Mouse (Mus musculus): ENCODE measurements at regions not wholly inside any gene's neighbourhood (a gene's known extent, or its start where the extent isn't known, plus 50 kb on each side); places are given as distances from the start of the nearest gene placed in this dataset.
A peak's percentile ranks its signal among the peaks of the same experiment; 100 is the strongest.

GRCm38 (mm10) chr12:69428108-69428507 is 55.9 kb upstream of the Gm9887 start:
- Histone ChIP-seq H3K27me3 (ENCODE audit: control insufficient read depth, insufficient read depth, low read length) (no peaks in the 10 kb centered on the region), H3K9ac (no peak overlapping the region), H3K4me3 (replicated peaks; ENCODE audit: low read length) (no peak overlapping the region), H3K9me3 (ENCODE audit: control insufficient read depth, low read length) (no peaks in the 10 kb centered on the region; the same call in 1 of the 2 replicates), H3K27ac (no peak overlapping the region), H3K36me3 (replicated peaks; ENCODE audit: control insufficient read depth, insufficient read depth) (no peaks in the 10 kb centered on the region), H3K4me2 (replicated peaks) (no peak overlapping the region), H3K4me1 (replicated peaks; ENCODE audit: control insufficient read depth, insufficient read depth, low read length) (no peaks in the 10 kb centered on the region)
- no peak for DNase-seq (ENCODE audit: low spot score)
- WGBS: 33% methylated on average over 6 of the region's 6 CpGs
- no peak for ATAC-seq (ENCODE audit: low FRiP score)

DNA sequence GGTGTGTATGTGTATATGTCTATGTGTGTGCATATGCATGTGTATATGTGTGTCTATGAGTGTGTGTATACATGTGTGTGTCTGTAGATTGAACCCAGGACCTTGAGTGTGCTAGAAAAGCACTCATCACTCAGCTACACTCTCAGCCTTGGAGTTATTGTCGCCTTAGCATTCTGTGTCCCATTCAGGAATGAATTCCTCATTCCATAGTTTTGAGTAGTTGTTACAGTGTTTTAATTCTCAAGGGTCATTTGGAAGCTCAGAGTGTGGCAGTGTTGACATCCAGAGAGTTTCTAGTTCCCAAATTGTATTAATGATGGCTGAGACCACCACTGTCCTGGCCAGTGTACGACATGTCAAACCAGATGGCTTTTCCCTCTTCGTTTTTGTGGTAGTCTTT is 53.4 kb upstream of the Gm9887 start:
- H3K27ac ChIP-seq: no peak overlapping the region
- H3K4me2 ChIP-seq (replicated peaks): no peak overlapping the region
- H3K4me3 ChIP-seq (replicated peaks; ENCODE audit: low read length): no peak overlapping the region
- WGBS: 90% methylated on average over 3 of the region's 3 CpGs
- DNase-seq (ENCODE audit: low spot score) (no peak), ATAC-seq (ENCODE audit: low FRiP score) (no peak)
- no peaks in the 10 kb centered on the region for H3K4me1 ChIP-seq (replicated peaks; ENCODE audit: control insufficient read depth, insufficient read depth, low read length)
- H3K9ac ChIP-seq: no peak overlapping the region
- H3K36me3 ChIP-seq (replicated peaks; ENCODE audit: control insufficient read depth, insufficient read depth): no peaks in the 10 kb centered on the region
- 0 out of 2 replicates have a peak, but pooled peaks cover 4% of the 10 kb centered on the region for H3K9me3 ChIP-seq (ENCODE audit: control insufficient read depth, low read length)
- no peaks in the 10 kb centered on the region for H3K27me3 ChIP-seq (ENCODE audit: control insufficient read depth, insufficient read depth, low read length)

DNA sequence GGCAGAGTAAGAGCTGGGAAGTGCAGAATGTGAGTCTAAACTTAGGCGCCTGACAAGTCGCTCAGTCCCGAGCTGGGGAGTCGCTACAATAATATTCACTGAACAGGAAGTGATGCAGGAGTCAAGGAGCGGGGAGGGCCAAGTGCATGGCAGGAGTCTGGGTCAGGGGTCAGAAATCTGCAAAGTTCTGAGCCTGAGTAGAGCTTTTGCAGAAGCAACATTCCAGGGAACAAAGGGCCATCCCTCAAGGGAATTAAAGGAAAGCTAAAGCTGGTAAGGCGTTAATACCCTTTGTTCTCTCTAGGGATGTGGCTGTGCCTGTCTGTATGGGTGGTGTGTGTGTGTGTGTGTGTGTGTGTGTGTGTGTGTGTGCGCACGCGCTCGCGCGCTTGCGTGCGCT is 52.7 kb upstream of the Gm9887 start:
- ATAC-seq (ENCODE audit: low FRiP score) (no peak), DNase-seq (ENCODE audit: low spot score) (no peak)
- 0 out of 2 replicates have a peak, but pooled peaks cover 4% of the 10 kb centered on the region for H3K9me3 ChIP-seq (ENCODE audit: control insufficient read depth, low read length)
- H3K4me3 ChIP-seq (replicated peaks; ENCODE audit: low read length): no peak overlapping the region
- 0 out of 2 replicates have a peak overlapping the region, but pooled peaks have one; percentile 47 for H3K27ac ChIP-seq
- no peaks in the 10 kb centered on the region for H3K27me3 ChIP-seq (ENCODE audit: control insufficient read depth, insufficient read depth, low read length)
- WGBS: 59% methylated on average over 14 of the region's 14 CpGs
- no peak overlapping the region for H3K9ac ChIP-seq
- no peaks in the 10 kb centered on the region for H3K36me3 ChIP-seq (replicated peaks; ENCODE audit: control insufficient read depth, insufficient read depth)
- no peaks in the 10 kb centered on the region for H3K4me1 ChIP-seq (replicated peaks; ENCODE audit: control insufficient read depth, insufficient read depth, low read length)
- no peak overlapping the region for H3K4me2 ChIP-seq (replicated peaks)
